Mouse (Mus musculus) hindbrain, embryonic 11.5 days (tissue): ENCODE measurements around the gene Efs. TPM values are rescaled to one million over a fixed set of nuclear protein-coding genes. Genes with fewer than 3 reads are reported as not detected.

Experiments used
- ATAC-seq: fragments of 200-750 bp; cut with Nextera tagmentation; 2 replicates; pipeline ENCODE4 v1.8.0; 2017; ENCODE audit warnings: mild to moderate bottlenecking, moderate TSS enrichment, moderate library complexity; ENCODE audit not compliant: low FRiP score
- DNase-seq: peaks from one replicate; pipeline ENCODE4 v3.0.0-alpha.2; 2015; ENCODE audit warnings: low spot score
- H3K27ac ChIP-seq: fragments of 300-500 bp; sonication (generic); 2 replicates; pipeline ENCODE4 v1.5.1; 2014; ENCODE audit warnings: mild to moderate bottlenecking, low read depth, low read length
- H3K27me3 ChIP-seq: fragments of 300-500 bp; sonication (generic); 2 replicates; pipeline ENCODE4 v1.6.1; 2014; ENCODE audit warnings: mild to moderate bottlenecking, low read length, moderate library complexity, mixed read lengths; ENCODE audit not compliant: control insufficient read depth, insufficient read depth
- H3K36me3 ChIP-seq: fragments of 300-500 bp; sonication (generic); 2 replicates; pipeline ENCODE4 v1.6.1; 2014; ENCODE audit warnings: mild to moderate bottlenecking, low read length, moderate library complexity, mixed read lengths; ENCODE audit not compliant: control insufficient read depth, insufficient read depth
- H3K4me1 ChIP-seq: fragments of 300-500 bp; sonication (generic); replicated peaks from 2 replicates; pipeline ENCODE4 v1.6.1; 2014; ENCODE audit warnings: low read length, mixed read lengths; ENCODE audit not compliant: control insufficient read depth, insufficient read depth
- H3K4me2 ChIP-seq: fragments of 300-500 bp; sonication (generic); replicated peaks from 2 replicates; pipeline ENCODE4 v1.6.1; 2014; ENCODE audit warnings: mild to moderate bottlenecking, low read depth, low read length
- H3K4me3 ChIP-seq: fragments of 300-500 bp; sonication (generic); 2 replicates; pipeline ENCODE4 v1.5.1; 2014; ENCODE audit warnings: low read depth, low read length
- H3K9ac ChIP-seq: fragments of 300-500 bp; sonication (generic); 2 replicates; pipeline ENCODE4 v1.6.1; 2014; ENCODE audit warnings: low read depth, low read length
- H3K9me3 ChIP-seq: fragments of 300-500 bp; sonication (generic); 2 replicates; pipeline ENCODE4 v1.6.1; 2016; ENCODE audit warnings: low read length; ENCODE audit not compliant: control insufficient read depth
- WGBS: fragments of 180-500 bp; shearing (Covaris S2); extraction: QIAGEN DNeasy Blood & Tissue Kit; methylation state at CpG from one replicate; pipeline ENCODE4 v1.1.7; 2014; 5-methylcytosine and 5-hydroxymethylcytosine counted together
- microRNA counts: library from miRNA; unstranded; fragments of <30 nt; microRNA quantifications from one replicate; lab custom pipeline; 2015
- polyA plus RNA-seq: library from polyadenylated mRNA; unstranded; fragments of >200 nt; fragmentation: Nextera tagmentation; extraction: Ambion mirVana; gene quantifications from 2 replicates; pipeline ENCODE4 v1.2.1, GENCODE M21; 2014

The Efs gene
- polyA plus RNA-seq, 1 experiment from 2014 or later = 20.7 TPM

GRCm38 (mm10) chr14:54876539-54877047, 49.3 kb downstream of the Efs start:
- no peaks in the 10 kb centered on the region; the same call in 1 of the 2 replicates for H3K4me1 ChIP-seq
- H3K27ac ChIP-seq = peak overlapping the region; percentile 74
- H3K36me3 ChIP-seq = no peaks in the 10 kb centered on the region
- ATAC-seq (peak; percentile 92), DNase-seq (peak; percentile 96)
- peak overlapping the region; percentile 99 for H3K4me2 ChIP-seq
- peak overlapping the region; percentile 67 for H3K4me3 ChIP-seq
- H3K9me3 ChIP-seq = no peaks in the 10 kb centered on the region
- peak overlapping the region; percentile 84 for H3K9ac ChIP-seq
- H3K27me3 ChIP-seq = no peaks in the 10 kb centered on the region
- under 1% methylated on average over 67 of the region's 72 CpGs for WGBS

- Histone ChIP-seq H3K4me2 (peak overlapping the region; percentile 99), H3K9me3 (no peaks in the 10 kb centered on the region), H3K9ac (peak overlapping the region; percentile 84), H3K4me1 (no peaks in the 10 kb centered on the region; the same call in 1 of the 2 replicates), H3K36me3 (no peaks in the 10 kb centered on the region), H3K4me3 (peak overlapping the region; percentile 67), H3K27ac (peak overlapping the region; percentile 74), H3K27me3 (no peaks in the 10 kb centered on the region)
- DNase-seq (no peak), ATAC-seq (peak; percentile 63)
- WGBS = 2% methylated on average over 36 of the region's 36 CpGs
Observed at GRCm38 (mm10) chr14:54875844-54876538, 49.9 kb downstream of the Efs start.

GRCm38 (mm10) chr14:54874165-54874564, 51.8 kb downstream of the Efs start:
- no peak for ATAC-seq
- Histone ChIP-seq H3K9me3 (no peaks in the 10 kb centered on the region), H3K27me3 (no peaks in the 10 kb centered on the region), H3K4me1 (no peaks in the 10 kb centered on the region; the same call in 1 of the 2 replicates), H3K4me3 (no peak overlapping the region), H3K4me2 (no peak overlapping the region), H3K9ac (no peak overlapping the region), H3K27ac (no peak overlapping the region), H3K36me3 (no peaks in the 10 kb centered on the region)
- DNase-seq = no peak
- WGBS = 82% methylated on average over 3 of the region's 3 CpGs

GRCm38 (mm10) chr14:54870861-54871260, 55.1 kb downstream of the Efs start, which contains the start of gene Homez:
Gene Homez (minus strand): TSS chr14:54870961.
- 89% methylated on average over 5 of the region's 5 CpGs for WGBS
- DNase-seq (no peak), ATAC-seq (no peak)
- H3K4me2 ChIP-seq = no peak within 1 kb of the TSS
- no peaks in the 10 kb centered on the region for H3K9me3 ChIP-seq
- no peaks in the 10 kb centered on the region; the same call in 1 of the 2 replicates for H3K4me1 ChIP-seq
- no peak within 1 kb of the TSS for H3K9ac ChIP-seq
- H3K27ac ChIP-seq = no peak within 1 kb of the TSS
- H3K36me3 ChIP-seq = no peaks in the 10 kb centered on the region
- no peaks in the 10 kb centered on the region for H3K27me3 ChIP-seq
- H3K4me3 ChIP-seq = no peak within 1 kb of the TSS

- no peak overlapping the region for H3K4me3 ChIP-seq
- DNase-seq (no peak), ATAC-seq (no peak)
- 87% methylated on average over 4 of the region's 4 CpGs for WGBS
- no peak overlapping the region for H3K27ac ChIP-seq
- H3K4me1 ChIP-seq = no peaks in the 10 kb centered on the region
- H3K27me3 ChIP-seq = no peaks in the 10 kb centered on the region
- H3K9me3 ChIP-seq = no peaks in the 10 kb centered on the region
- H3K36me3 ChIP-seq = no peaks in the 10 kb centered on the region
- H3K4me2 ChIP-seq = no peak overlapping the region
- H3K9ac ChIP-seq = no peak overlapping the region
Observed at GRCm38 (mm10) chr14:54868026-54868425, 57.9 kb downstream of the Efs start.

- ATAC-seq = no peak
- WGBS = 55% methylated on average over 5 of the region's 5 CpGs
- Histone ChIP-seq H3K36me3 (no peaks in the 10 kb centered on the region), H3K4me2 (no peak overlapping the region), H3K27me3 (no peaks in the 10 kb centered on the region), H3K4me3 (no peak overlapping the region), H3K4me1 (no peaks in the 10 kb centered on the region), H3K27ac (no peak overlapping the region), H3K9me3 (no peaks in the 10 kb centered on the region), H3K9ac (no peak overlapping the region)
- peak; percentile 40 for DNase-seq
Observed at GRCm38 (mm10) chr14:54866936-54867335, 59.0 kb downstream of the Efs start.

MicroRNA genes within 50 kb of the gene (microRNA counts, 519-probe panel; counts per million panel counts)
- not detected for microRNA mmu-miR-208a (lab: Ali Mortazavi, UCI)
- not detected for microRNA mmu-miR-208b (lab: Ali Mortazavi, UCI)

Other genes starting within 250 kb of the Efs start
- 99.9 and 108 TPM in 2 replicates for gene 1700123O20Rik, start 239.9 kb downstream of the Efs start, polyA plus RNA-seq
- gene Acin1, start 239.2 kb downstream of the Efs start, polyA plus RNA-seq = 148 and 185 TPM in 2 replicates
- 0.06 TPM in 2 replicates for gene Gm29776, start 227.3 kb downstream of the Efs start, polyA plus RNA-seq
- gene Cebpe, start 214.0 kb downstream of the Efs start, polyA plus RNA-seq = 0.20 TPM in 1 of 2 replicates, not detected in the other
- 2.8 and 3.3 TPM in 2 replicates for gene Slc7a8, start 144.2 kb downstream of the Efs start, polyA plus RNA-seq
- gene Rnf212b, start 112.0 kb downstream of the Efs start, polyA plus RNA-seq = not detected in 2 replicates
- 11.0 and 14.2 TPM in 2 replicates for gene Homez, start 55.2 kb downstream of the Efs start, polyA plus RNA-seq
- gene Ppp1r3e, start 48.6 kb downstream of the Efs start, polyA plus RNA-seq = 1.0 and 1.3 TPM in 2 replicates
- 3.2 and 4.3 TPM in 2 replicates for gene Bcl2l2, start 42.7 kb downstream of the Efs start, polyA plus RNA-seq
- not detected in 2 replicates for gene Gm20521, start 42.7 kb downstream of the Efs start, polyA plus RNA-seq
- 168 and 173 TPM in 2 replicates for gene Pabpn1, start 33.6 kb downstream of the Efs start, polyA plus RNA-seq
- gene Slc22a17, start 13.0 kb downstream of the Efs start, polyA plus RNA-seq = 40.2 and 41.0 TPM in 2 replicates
- gene Il25, start 6.6 kb upstream of the Efs start, polyA plus RNA-seq = 0.47 TPM in 1 of 2 replicates, not detected in the other
- gene Cmtm5, start 10.1 kb upstream of the Efs start, polyA plus RNA-seq = 1.8 and 4.1 TPM in 2 replicates
- 0.34 and 0.84 TPM in 2 replicates for gene Myh6, start 40.8 kb upstream of the Efs start, polyA plus RNA-seq
- gene Gm17428, start 50.8 kb upstream of the Efs start, polyA plus RNA-seq = not detected in 2 replicates
- 1.8 and 3.3 TPM in 2 replicates for gene Myh7, start 68.5 kb upstream of the Efs start, polyA plus RNA-seq
- 79.7 and 81.5 TPM in 2 replicates for gene Ngdn, start 89.3 kb upstream of the Efs start, polyA plus RNA-seq
- 16.1 and 20.8 TPM in 2 replicates for gene Zfhx2, start 166.2 kb upstream of the Efs start, polyA plus RNA-seq
- gene Thtpa, start 168.7 kb upstream of the Efs start, polyA plus RNA-seq = 18.2 and 20.9 TPM in 2 replicates
- 9.0 and 9.4 TPM in 2 replicates for gene Ap1g2, start 180.5 kb upstream of the Efs start, polyA plus RNA-seq
- gene Jph4, start 190.8 kb upstream of the Efs start, polyA plus RNA-seq = 2.8 and 3.3 TPM in 2 replicates